Mouse (Mus musculus): Measurements from ENCODE around the gene Nop58. TPM values are rescaled to one million over a fixed set of nuclear protein-coding genes. Genes with fewer than 3 reads are reported as not detected.
A peak's percentile ranks its signal among the peaks of the same experiment; 100 is the strongest.
"Not testable (repeated sequence)": the region's sequence is repeated elsewhere in the genome, so short reads cannot be mapped to it uniquely, and the experiment has no call there.

Gene Nop58
- total RNA-seq, 2 experiments from 2014 or later: 18.5 to 26.9 TPM

DNA sequence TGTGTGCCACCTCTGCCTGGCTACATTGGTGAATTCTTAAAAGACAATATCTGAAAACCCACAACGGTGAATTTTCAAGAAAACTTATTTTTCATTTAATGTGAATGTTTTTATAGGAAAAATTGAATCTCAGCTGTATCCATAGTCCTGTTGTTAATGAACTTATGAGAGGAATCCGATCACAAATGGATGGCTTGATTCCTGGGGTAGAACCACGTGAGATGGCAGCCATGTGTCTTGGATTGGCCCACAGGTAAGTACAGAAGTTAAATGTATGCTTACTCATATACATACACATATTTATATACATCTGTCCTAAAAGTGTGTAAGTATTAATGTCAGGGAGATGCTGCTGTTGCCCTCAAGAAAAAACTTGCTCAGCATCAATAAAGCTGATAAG, 13.4 kb downstream of the Nop58 start:
- intact Hi-C loops (cut with DNase I): no loop called here
- no peak for DNase-seq

DNA sequence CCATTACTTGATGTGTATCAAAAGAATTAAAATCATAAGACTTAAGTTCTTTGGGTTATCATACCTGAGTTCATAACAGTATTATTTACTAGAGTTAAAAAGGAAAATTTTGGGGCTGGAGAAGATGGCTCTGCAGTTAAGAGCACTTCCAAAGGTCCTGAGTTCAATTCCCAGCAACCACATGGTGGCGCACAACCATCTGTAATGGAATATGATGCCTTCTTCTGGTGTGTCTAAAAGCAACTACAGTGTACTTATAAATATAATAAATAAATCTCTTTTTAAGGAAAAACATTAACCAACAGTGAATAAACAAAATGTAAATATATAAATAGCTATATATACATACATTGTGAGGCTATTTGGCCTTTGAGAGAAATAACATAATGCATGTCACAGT, 17.0 kb downstream of the Nop58 start:
- DNase-seq: no peak
- intact Hi-C loops (cut with DNase I): no loop called here

DNA sequence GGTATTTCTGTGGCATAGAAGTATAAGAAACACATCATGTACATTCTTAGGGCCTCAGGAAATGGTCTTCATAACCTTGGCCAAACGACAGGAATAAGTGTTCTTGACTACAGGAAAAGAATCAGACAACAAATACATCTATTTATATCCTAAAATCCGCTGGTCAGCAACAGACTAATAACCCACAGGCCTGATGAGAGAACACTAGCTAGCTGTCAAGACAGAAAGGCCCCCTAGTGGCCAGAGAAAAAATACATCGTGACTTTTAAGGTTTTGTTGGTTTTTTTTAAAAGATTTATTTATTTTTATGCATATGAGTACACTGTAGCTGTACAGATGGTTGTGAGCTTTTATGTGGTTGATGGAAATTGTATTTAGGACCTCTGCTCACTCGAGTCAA, 35.1 kb downstream of the Nop58 start:
- intact Hi-C loops (cut with DNase I): no loop called here
- no peak for DNase-seq

DNA sequence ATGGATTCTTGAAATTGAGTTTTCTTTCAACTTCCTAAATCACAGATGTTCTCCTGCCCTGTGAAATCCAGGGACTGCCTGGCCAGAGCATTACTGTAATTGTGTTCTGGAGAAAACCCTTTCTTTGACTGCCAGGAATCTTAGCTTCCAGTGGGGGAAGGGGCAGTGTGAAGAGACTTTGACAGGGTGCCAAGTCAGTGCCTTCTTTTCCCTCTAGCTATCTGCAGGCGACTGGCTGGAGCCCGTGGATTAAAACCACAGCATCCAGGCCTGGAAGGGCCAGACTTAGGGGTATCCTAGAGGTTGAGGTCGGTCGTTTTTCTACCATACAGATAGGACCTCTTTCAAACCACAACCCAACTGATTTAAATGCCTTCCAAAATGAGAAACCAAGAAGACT, 40.9 kb downstream of the Nop58 start:
- intact Hi-C loops (cut with DNase I): no loop called here
- no peak for DNase-seq

DNA sequence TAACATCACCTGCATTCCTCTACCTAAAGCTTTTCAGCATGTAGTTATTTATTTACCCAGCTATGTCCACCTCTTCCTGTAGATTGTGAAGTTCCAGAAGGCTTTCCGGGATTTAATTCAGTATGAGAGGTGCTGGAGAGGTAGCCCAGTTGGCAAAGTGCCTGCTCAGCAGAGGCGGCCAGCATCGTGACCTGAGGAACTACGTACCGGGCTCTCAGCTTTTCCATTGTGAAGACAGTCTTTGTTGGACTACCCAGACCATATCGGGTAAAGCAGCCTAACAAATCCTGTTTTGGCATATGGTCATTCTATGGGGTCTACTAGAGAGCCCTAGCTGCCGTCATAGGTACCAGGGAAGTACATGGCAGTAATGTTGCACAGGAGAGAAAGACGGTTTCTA, 45.3 kb downstream of the Nop58 start:
- intact Hi-C loops (cut with DNase I): no loop called here
- DNase-seq: no peak

DNA sequence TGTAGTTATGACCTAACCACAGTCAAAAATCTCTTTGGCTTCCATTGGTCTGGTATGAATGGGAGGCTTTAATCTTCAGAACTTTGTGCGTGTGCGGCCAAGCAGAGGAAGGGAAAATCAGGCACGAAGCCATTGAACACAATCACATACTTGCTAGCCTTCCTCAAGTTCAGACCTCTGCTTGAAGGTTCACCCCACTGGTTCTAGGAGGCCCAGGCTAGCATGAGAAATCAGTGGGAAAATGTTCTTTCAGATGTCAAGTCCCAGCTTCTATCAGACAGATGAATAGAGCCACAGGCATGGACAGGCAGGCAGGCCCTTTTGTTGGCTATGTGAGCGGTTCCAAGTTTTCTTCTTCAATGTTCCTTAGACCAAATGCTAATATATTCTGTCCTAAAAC, 46.0 kb downstream of the Nop58 start:
- intact Hi-C loops (cut with DNase I): no loop called here
- DNase-seq: no peak

DNA sequence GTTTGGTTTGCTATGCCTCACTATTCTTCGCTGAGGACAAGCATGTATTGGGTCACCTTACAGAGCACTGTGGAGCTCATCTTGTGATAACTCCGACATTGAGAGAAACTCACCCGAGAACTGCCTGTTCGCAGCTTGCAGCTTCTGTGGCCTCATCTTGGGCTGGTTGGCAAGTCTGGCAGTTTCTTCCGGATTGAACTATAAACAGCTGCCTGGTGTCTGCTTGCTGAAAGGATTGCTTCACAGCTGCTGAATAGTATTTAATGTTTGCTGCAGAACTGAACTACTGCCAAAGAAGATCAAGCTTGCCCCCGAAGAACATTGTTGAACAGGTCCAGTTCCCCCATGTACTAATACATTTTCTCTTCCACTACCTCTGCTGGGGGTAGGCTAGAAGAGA, 49.3 kb downstream of the Nop58 start:
- intact Hi-C loops (cut with DNase I): no loop called here
- DNase-seq: no peak

DNA sequence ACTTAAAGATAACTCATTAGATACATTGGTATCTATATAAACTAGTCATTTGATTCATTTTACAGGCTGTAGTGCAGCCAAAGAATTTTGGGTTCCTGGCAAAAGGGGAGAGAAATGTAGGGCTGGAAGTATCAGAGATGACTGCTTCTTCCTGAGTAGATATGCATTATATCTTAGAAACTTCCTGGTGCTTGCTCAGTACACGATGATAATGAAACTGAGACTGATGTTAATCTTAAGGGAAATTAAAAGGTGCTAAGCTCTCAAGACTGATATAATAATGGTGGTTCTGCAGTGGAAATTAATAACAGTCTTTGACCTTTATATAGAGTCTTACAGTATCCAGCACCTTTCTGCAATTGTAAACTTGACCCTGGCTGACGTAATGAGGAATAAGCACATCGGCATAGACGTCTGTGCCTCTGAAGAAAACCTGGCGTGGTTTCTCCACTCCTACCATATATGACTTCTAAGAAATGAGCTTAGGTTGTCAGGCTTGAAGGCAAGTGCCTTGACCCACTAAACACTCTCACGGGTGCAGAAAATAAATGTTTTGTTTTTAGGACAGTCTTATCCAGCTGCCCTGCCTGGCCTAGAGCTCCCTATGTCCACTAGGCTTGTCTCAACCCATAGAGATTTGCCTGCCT, 54.1 kb downstream of the Nop58 start:
- DNase-seq: no peak
- intact Hi-C loops (cut with DNase I): no loop called here

DNA sequence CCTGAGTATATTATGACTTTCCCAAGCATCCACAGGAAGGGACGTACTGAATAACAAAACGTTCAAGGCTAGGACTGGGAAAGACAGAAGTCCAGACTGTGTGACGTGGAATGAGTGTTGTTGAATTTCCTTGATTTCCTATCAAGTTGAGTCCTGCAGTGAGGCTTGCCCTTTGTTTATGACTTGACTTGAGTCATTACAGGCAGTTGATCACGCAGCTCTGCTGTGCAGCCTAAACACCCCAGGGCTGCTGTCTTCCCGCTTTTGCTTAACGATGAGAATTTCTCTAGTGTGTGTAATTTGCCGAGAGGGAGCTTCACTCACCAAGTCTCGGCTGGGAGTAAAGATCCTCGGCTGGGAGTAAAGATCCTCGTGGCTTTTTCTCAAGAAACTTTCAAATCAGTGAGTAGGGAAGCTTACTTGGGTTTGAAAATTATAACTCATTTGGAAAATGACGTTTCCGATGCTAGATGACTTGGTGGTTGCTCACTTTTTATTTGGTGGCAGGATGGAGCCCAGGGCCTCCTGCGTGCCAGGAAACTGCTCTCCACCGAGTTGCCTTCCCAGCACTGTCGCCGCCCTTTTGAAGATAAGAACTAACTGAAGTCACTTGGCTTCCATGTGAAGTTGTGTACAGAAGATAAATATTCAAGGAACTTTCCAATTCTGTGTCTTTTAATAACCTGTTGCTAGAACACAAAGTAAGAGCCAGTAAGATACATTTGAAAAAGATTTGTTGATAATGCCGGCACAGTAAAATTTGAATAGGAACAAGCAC, 55.0 kb downstream of the Nop58 start:
- DNase-seq: no peak
- intact Hi-C loops (cut with DNase I): no loop called here

DNA sequence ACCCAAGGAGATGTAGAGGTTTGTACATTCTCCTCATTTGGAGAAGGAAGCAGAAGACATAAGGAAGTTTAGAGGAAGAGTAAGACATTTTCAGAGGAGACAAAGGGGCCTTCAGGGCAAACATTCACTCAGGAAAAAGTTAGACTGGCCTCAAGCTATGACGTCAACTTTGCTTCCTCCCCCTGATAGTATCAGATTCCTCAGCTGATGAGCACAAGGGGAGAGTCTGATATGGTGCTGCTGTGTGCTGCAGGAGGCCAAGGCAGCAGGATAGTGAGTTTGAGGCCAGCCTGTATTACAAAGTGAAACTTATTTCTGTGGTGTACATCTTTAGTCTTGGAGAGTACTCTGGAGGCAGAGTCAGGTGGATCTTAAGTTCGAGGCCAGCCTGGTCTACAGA, 64.3 kb downstream of the Nop58 start:
- intact Hi-C loops (cut with DNase I): no loop called here
- DNase-seq: no peak

DNA sequence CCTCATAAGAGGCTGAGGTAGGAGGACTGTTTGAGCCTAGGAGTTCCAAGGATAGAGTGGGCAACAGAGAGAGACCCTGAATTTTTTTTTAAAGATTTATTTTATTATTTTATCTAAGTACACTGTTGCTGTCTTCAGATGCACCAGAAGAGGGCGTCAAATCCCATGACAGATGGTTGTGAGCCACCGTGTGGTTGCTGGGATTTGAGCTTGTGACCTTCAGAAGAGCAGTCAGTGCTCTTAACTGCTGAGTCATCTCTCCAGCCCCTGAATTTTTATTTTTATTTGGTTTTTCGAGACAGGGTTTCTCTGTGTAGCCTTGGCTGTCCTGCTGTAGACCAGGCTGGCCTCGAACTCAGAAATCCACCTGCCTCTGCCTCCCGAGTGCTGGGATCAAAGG, 65.0 kb downstream of the Nop58 start:
- intact Hi-C loops (cut with DNase I): not testable (repeated sequence)

DNA sequence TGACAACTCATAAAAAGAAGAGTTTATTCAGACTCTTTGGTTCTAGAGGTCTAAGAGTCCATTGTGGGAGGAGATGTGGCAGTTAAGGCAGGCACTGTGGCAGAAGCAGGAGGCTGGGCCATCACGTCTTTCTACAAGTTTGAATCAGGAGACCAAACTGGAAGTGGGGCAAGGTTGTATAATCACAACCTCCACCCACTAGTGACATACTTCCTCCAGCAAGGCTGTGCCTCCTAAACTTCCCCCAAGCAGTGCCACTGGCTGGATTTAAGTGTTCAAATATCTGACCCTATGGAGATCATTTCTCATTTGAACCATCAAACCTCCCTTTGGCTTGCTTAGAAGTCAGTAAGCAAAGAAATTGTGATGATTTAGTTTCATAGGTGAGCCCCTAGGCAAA, 70.5 kb downstream of the Nop58 start:
- DNase-seq: no peak
- intact Hi-C loops (cut with DNase I): no loop called here

More for the DNA sequence above, 65.0 kb downstream of the Nop58 start:
- not testable (repeated sequence) for DNase-seq

DNA sequence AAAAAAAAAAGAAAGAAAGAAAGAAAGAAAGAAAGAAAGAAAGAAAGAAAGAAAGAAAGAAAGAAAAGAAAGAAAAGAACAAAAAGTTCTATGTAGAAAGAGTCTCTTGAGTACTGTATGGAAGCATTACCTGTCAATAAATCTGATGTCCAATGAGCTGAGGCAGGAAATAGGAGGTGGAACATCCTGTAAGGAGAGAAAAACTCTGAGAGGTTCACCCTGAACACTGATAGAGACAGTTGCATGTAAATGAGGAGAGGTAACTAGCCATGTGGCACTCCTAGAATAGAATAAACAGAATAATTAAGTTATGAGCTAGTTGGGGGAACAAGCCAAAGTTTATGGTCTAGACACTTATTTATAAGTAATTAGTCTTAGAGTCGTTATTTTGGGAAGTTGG, 73.6 kb downstream of the Nop58 start:
- DNase-seq: no peak
- intact Hi-C loops (cut with DNase I): no loop called here

DNA sequence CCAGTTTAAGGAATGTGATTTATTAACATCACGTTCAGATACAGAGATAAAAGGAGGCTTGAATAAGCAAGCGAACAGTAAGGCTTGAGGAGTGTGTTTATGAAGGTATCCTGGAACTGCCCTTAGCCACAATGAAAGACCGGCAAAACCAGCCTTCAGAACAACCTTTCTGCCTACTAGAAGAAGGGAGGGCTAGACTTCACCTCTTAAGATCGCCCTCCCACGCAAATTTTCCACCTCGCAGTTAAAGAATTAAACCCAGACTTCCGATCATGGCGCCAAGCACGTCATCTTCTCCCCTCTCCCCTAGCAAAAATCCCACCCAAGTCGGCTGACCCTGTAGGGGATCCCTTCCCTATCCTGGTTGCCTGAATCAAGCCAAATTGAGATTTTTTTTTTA, 77.4 kb downstream of the Nop58 start:
- intact Hi-C loops (cut with DNase I): loop anchor here (5.0 kb wide), 1 partner anchor 60 kb away; no protein-coding TSS in a partner anchor
- DNase-seq: no peak

DNA sequence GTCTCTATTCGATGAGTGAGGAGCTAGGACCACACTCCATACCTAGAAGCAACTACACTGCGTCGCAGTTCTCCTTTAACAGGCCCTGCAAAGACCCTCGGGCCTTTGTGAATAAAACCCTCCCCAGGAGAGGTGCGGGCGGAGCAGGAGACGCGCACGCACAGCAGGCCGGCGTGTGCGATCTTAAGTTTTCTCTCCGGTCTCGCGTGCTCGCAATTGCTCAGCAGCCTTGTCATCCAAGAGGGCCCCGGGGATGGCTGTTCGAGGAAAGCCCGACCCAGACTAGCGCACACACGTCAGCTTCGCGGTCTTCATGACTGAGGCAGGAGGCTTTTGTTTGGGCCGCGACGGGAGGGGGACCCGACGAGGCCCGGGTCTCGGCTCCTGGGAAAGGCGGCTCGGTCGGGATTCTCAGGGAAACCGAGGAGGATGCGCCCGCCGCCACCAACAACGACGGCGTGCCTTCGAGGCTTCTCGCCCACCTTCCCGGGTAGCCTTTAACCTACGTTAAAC, 77.9 kb downstream of the Nop58 start:
- DNase-seq: peak in 1 of 2 experiments; percentile 38
- intact Hi-C loops (cut with DNase I): loop anchor here (5.0 kb wide), 1 partner anchor 60 kb away; no protein-coding TSS in a partner anchor

DNA sequence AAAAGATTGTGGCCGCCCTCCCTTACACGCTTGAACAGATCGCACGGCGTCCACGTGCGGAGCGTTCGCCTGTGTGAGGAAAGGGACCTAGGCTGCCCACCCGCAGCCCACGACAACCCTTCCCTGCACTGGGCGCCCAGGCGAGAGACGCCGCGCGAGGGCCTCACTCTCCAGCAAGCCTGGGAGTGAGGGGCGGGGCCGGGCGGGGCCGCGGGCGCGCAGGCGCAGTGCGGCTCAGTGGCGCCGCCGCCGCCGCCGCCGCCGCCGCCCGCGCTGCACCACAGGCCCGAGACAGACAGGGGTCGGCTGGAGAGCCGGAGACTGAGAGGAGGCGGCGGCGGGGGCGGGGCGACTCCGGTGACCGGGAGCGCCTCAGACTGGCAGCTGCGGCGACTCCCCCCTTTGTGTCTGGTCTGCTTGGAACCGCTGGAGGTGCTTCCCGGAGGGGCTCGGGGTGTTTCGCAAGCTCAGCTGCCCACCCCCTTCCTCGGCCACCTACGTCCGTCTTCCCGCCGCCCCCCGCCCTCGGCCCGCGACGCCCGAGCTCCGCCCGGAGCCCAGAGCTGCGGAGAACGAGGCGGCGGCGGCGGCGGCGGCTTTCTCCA, 78.5 kb downstream of the Nop58 start, which contains the start of gene Bmpr2:
TSS of gene Bmpr2 (plus strand) at position 237 of the 605 bp plus-strand sequence.
- intact Hi-C loops (cut with DNase I): loop anchor here (5.0 kb wide), 1 partner anchor 59 kb away; no protein-coding TSS in a partner anchor
- DNase-seq: peak; percentile 81 to 85

DNA sequence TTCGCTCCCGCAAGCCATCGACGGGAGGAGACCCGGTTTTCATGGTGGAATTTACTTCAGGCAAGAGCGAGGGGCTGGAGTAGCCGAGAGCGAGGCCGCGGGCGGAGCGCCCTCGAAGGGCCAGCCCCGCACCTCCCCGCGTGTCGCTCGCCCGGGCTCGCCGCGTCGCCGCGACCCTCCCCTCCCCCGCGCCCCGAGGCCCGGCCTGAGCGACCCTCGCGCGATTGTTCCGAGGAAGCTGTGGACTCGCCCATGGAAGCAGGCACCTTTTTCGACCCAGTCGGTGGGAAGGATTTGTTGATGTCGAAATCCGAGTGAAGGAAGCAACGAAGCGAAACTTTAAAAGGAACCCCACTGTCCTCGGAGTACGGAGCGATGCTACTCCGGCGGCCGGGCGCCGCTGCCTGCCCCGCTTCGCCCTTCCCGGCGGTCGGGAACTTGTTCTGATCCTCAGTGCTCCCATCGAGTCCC, 79.0 kb downstream of the Nop58 start:
- intact Hi-C loops (cut with DNase I): loop anchor here (5.0 kb wide), 1 partner anchor 58 kb away; no protein-coding TSS in a partner anchor
- DNase-seq: peak; percentile 32 to 63

DNA sequence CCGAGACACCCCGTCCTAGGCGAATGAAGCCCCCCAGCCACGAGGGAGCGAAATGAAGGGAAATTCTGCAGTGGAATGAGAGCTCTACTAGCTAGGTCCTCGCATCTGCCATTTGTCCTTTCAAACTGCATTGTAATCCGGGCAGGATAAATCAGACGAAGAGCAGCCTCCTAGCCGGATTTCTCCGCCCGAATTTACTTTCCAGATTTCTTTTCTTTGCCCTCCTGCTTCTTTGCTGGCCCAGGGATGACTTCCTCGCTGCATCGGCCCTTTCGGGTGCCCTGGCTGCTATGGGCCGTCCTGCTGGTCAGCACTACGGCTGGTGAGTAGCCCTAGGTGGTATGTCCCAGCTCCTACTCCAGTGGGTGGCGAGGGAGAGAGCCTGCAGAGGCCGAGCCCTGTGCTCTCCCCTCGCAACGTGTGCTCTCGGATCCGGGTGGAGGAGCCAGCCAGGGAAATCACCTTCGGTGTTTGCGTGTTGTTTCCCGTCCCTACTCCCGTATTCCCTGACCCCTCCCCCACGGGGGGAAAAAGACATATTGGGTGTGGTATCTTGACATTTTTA, 79.7 kb downstream of the Nop58 start:
- peak; percentile 36 to 42 for DNase-seq
- intact Hi-C loops (cut with DNase I): loop anchor here (5.0 kb wide), 1 partner anchor 58 kb away; no protein-coding TSS in a partner anchor

DNA sequence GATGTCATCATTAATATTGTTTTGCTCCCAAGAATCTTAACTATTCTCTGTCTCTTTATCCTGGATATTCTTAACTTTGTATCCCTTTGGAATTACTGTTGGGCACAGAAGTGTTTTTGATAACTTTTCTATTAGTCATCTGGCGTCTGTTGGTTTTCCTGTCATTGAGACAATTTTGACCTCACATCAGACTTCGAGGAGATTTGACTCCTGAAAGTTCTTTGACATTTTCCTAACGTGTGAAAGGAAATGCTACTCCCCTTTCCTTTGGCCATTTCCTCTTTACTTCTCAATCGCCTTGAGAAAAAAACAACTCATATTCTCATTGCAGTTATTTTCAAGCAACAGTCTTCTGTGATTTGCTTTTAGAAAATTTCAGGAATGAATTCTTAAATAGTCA, 80.5 kb downstream of the Nop58 start:
- intact Hi-C loops (cut with DNase I): no loop called here
- DNase-seq: no peak

DNA sequence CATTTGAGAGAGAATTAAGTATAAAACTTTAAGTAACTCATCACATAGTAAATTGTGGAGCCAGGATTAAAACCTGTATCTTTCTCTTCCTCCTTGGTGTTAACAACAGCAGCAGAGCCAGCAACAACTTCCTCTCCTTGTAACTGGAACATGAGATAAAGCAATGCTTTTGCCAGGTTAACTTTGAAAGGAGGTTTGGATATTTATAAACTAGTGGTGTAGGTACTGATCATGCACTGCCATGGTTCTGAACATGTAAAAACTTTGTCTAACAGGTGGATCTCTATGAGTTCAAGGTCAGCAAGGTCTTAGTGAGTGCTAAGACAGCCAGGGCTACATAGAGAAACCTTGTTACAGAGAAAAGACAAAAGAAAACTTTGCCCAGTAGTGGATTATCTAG, 81.9 kb downstream of the Nop58 start:
- intact Hi-C loops (cut with DNase I): no loop called here
- no peak for DNase-seq
